In genomic region chr2:132516130-132517030, GRCm38 (mm10) we compare ENCODE assay signal across 8 mouse cellular contexts.
DNase-seq lines count a peak whose midpoint lies in the region; ATAC-seq and TF ChIP-seq lines count a peak whose summit lies in the region.

No protein-coding gene starts in this region.

- H3K9ac ChIP-seq in kidney, postnatal 0 days (ENCODE audit: low read depth, low read length): no peak overlapping the region

- peak; percentile 91 for TF ChIP-seq CTCF in kidney, postnatal 0 days (IDR thresholded peaks at IDR 0.05; ENCODE audit: low read depth)

- H3K27ac ChIP-seq in kidney, postnatal 0 days: no peak overlapping the region

- intact Hi-C loops in gastrocnemius, postnatal 14 days (cut with DNase I; ENCODE audit: low total_unique reads): loop anchor here (5.0 kb wide), 3 partner anchors 186 to 386 kb away; no protein-coding TSS in a partner anchor

- whole genome bisulfite sequencing in kidney, postnatal 0 days: 30% methylated on average over 16 of the region's 16 CpGs

- no peaks in the 10 kb centered on the region for H3K27me3 ChIP-seq in kidney, postnatal 0 days (ENCODE audit: insufficient read depth, low read length)

- 0 out of 2 replicates have a peak, but pooled peaks have one; percentile 37 for ATAC-seq in kidney, postnatal 0 days (replicated peaks; ENCODE audit: low FRiP score, low read depth)

- H3K4me2 ChIP-seq in kidney, postnatal 0 days (ENCODE audit: low read length): no peak overlapping the region

- no peak overlapping the region for H3K4me3 ChIP-seq in kidney, postnatal 0 days (replicated peaks; ENCODE audit: low read depth, low read length)

- H3K4me1 ChIP-seq in kidney, postnatal 0 days (replicated peaks; ENCODE audit: insufficient read depth, low read length): no peaks in the 10 kb centered on the region

- H3K36me3 ChIP-seq in kidney, postnatal 0 days (ENCODE audit: insufficient read depth, low read length): no peaks in the 10 kb centered on the region

- peak; percentile 80 to 82 for DNase-seq in B cell, adult 2 months
- DNase-seq in R1 (ENCODE audit: low read depth, low spot score): peak; percentile 68
- DNase-seq in cerebellum, postnatal 14 days: peak; percentile 89 to 93
- DNase-seq in gastrocnemius, postnatal 14 days: peak; percentile 65
- DNase-seq in kidney, postnatal 0 days (ENCODE audit: low spot score): peak; percentile 88
- peak; percentile 71 for DNase-seq in lung, postnatal 10 days
- DNase-seq in retina, postnatal 1 day: peak; percentile 81
- DNase-seq in thymus, postnatal 36 days: peak; percentile 78 to 83

- no peaks in the 10 kb centered on the region for H3K9me3 ChIP-seq in kidney, postnatal 0 days (replicated peaks; ENCODE audit: low read length)
